Comparison of ENCODE assay signal across 8 mouse cellular contexts in genomic region chr14:52278932-52279746, GRCm38 (mm10). TPM values are rescaled to one million over a fixed set of nuclear protein-coding genes. Genes with fewer than 3 reads are reported as not detected.
DNase-seq lines count a peak whose midpoint lies in the region; ATAC-seq and TF ChIP-seq lines count a peak whose summit lies in the region.

Gene Tox4, plus strand, starts transcription at chr14:52279146.
Gene Rab2b, minus strand, starts transcription at chr14:52279545.

- H3K4me2 ChIP-seq in forebrain, embryonic 16.5 days (ENCODE audit: low read length), result peak within 1 kb of the TSS; percentile 53
- H3K4me2 ChIP-seq in lung, embryonic 14.5 days, result peak within 1 kb of the TSS; percentile 71

- peak; percentile 82 for TF ChIP-seq POLR2A in olfactory bulb, adult 2 months (IDR thresholded peaks at IDR 0.05; ENCODE audit: insufficient read depth, low read depth, low read length)
- TF ChIP-seq POLR2A in thymus, adult 2 months (IDR thresholded peaks at IDR 0.05; ENCODE audit: control insufficient read depth, extremely low read depth, insufficient read depth, low read length, poor library complexity), result peak; percentile 94

- no peaks in the 10 kb centered on the region for H3K9me3 ChIP-seq in G1E (replicated peaks)
- no peaks in the 10 kb centered on the region for H3K9me3 ChIP-seq in forebrain, embryonic 16.5 days (ENCODE audit: control insufficient read depth, low read length)
- no peaks in the 10 kb centered on the region for H3K9me3 ChIP-seq in lung, embryonic 14.5 days (ENCODE audit: low read depth, low read length)

- H3K27me3 ChIP-seq in G1E (ENCODE audit: insufficient read depth, low read length), result no peaks in the 10 kb centered on the region
- H3K27me3 ChIP-seq in forebrain, embryonic 16.5 days (replicated peaks; ENCODE audit: control insufficient read depth, insufficient read depth, low read length), result no peaks in the 10 kb centered on the region
- no peaks in the 10 kb centered on the region for H3K27me3 ChIP-seq in lung, embryonic 14.5 days (ENCODE audit: insufficient read depth, low read length)
- no peaks in the 10 kb centered on the region for H3K27me3 ChIP-seq in thymus, adult 2 months (ENCODE audit: control insufficient read depth, insufficient read depth, low read length)

- H3K9ac ChIP-seq in forebrain, embryonic 16.5 days (replicated peaks; ENCODE audit: low read depth, low read length), result peak within 1 kb of the TSS; percentile 72
- peak within 1 kb of the TSS; percentile 83 for H3K9ac ChIP-seq in lung, embryonic 14.5 days

- peaks cover 41% of the 10 kb centered on the region for H3K36me3 ChIP-seq in G1E (replicated peaks)
- H3K36me3 ChIP-seq in forebrain, embryonic 16.5 days (ENCODE audit: control insufficient read depth, insufficient read depth), result no peaks in the 10 kb centered on the region
- peaks cover 4% of the 10 kb centered on the region; the same call in 1 of the 2 replicates for H3K36me3 ChIP-seq in lung, embryonic 14.5 days (ENCODE audit: insufficient read depth)
- no peaks in the 10 kb centered on the region for H3K36me3 ChIP-seq in thymus, adult 2 months (ENCODE audit: control insufficient read depth, insufficient read depth, low read length)

- ATAC-seq in G1E (ENCODE audit: extremely low read depth, insufficient number of reproducible peaks, low FRiP score, poor library complexity, severe bottlenecking), result peak; percentile 97
- peak; percentile 98 for ATAC-seq in forebrain, embryonic 16.5 days
- ATAC-seq in lung, embryonic 14.5 days (ENCODE audit: insufficient read depth), result peak; percentile 99

- WGBS in forebrain, embryonic 16.5 days, result under 1% methylated on average over 63 of the region's 66 CpGs
- under 1% methylated on average over 60 of the region's 66 CpGs for WGBS in lung, embryonic 14.5 days
- WGBS in olfactory bulb, adult 2 months, result under 1% methylated on average over 65 of the region's 66 CpGs
- WGBS in thymus, adult 2 months, result under 1% methylated on average over 66 of the region's 66 CpGs

- peak; percentile 95 for DNase-seq in G1E (ENCODE audit: low spot score)
- peak; percentile 97 to 99 for DNase-seq in cerebellum, adult 18-20 months
- DNase-seq in heart, postnatal 36 days, result peak; percentile 98 to 99
- peak; percentile 99 to 100 for DNase-seq in layer of hippocampus, adult 2 months (ENCODE audit: low spot score in 2 of 2)
- DNase-seq in lung, embryonic 14.5 days, result peak; percentile 99
- peak; percentile 99 for DNase-seq in thymus, adult 2 months

- peak within 1 kb of the TSS; percentile 86 for H3K4me3 ChIP-seq in G1E (ENCODE audit: low read depth, low read length)
- H3K4me3 ChIP-seq in forebrain, embryonic 16.5 days (replicated peaks; ENCODE audit: low read length), result peak within 1 kb of the TSS; percentile 92
- H3K4me3 ChIP-seq in layer of hippocampus, adult 2 months, result peak within 1 kb of the TSS; percentile 93
- H3K4me3 ChIP-seq in lung, embryonic 14.5 days (ENCODE audit: low read depth, low read length), result peak within 1 kb of the TSS; percentile 85
- H3K4me3 ChIP-seq in olfactory bulb, adult 2 months (ENCODE audit: insufficient read depth, low read depth, low read length), result peak within 1 kb of the TSS; percentile 82
- peak within 1 kb of the TSS; percentile 64 for H3K4me3 ChIP-seq in thymus, adult 2 months (ENCODE audit: control insufficient read depth, insufficient read depth, low read length)

- TF ChIP-seq CTCF in G1E (IDR thresholded peaks at IDR 0.05; ENCODE audit: low read depth, low read length), result peak; percentile 80; the same call in 1 of the 2 replicates
- peak; percentile 91 for TF ChIP-seq CTCF in layer of hippocampus, adult 2 months (conservative IDR thresholded peaks at IDR 0.05)
- peak; percentile 100 for TF ChIP-seq CTCF in lung, embryonic 14.5 days (IDR thresholded peaks at IDR 0.05; ENCODE audit: low read depth)
- peak; percentile 99 for TF ChIP-seq CTCF in olfactory bulb, adult 2 months (IDR thresholded peaks at IDR 0.05; ENCODE audit: insufficient read depth, low read depth, low read length)
- TF ChIP-seq CTCF in thymus, adult 2 months (IDR thresholded peaks at IDR 0.05; ENCODE audit: borderline replicate concordance, control insufficient read depth, extremely low read depth, insufficient read depth, low read length, poor library complexity), result peak; percentile 98

- H3K4me1 ChIP-seq in G1E (ENCODE audit: insufficient read depth, low read depth, low read length), result peaks cover 29% of the 10 kb centered on the region
- peaks cover 8% of the 10 kb centered on the region for H3K4me1 ChIP-seq in forebrain, embryonic 16.5 days (replicated peaks; ENCODE audit: control insufficient read depth, insufficient read depth, low read length)
- H3K4me1 ChIP-seq in lung, embryonic 14.5 days (ENCODE audit: insufficient read depth), result no peaks in the 10 kb centered on the region
- peaks cover 2% of the 10 kb centered on the region; the same call in 1 of the 2 replicates for H3K4me1 ChIP-seq in olfactory bulb, adult 2 months (ENCODE audit: control insufficient read depth, insufficient read depth, low read length)
- no peaks in the 10 kb centered on the region for H3K4me1 ChIP-seq in thymus, adult 2 months (replicated peaks; ENCODE audit: control insufficient read depth, insufficient read depth, low read length)

- intact Hi-C loops in heart, postnatal 36 days (cut with DNase I), result loop anchor here (1.0 to 2.0 kb wide), 2 partner anchors 21 to 26 kb away; partner anchors contain the start of gene Mettl3

- peak within 1 kb of the TSS; percentile 83 for H3K27ac ChIP-seq in forebrain, embryonic 16.5 days (ENCODE audit: low read length)
- H3K27ac ChIP-seq in layer of hippocampus, adult 2 months, result peak within 1 kb of the TSS; percentile 90
- peak within 1 kb of the TSS; percentile 78 for H3K27ac ChIP-seq in lung, embryonic 14.5 days (ENCODE audit: low read depth)
- peak within 1 kb of the TSS; percentile 64; the same call in 1 of the 2 replicates for H3K27ac ChIP-seq in olfactory bulb, adult 2 months (ENCODE audit: insufficient read depth, low read depth, low read length)
- peak within 1 kb of the TSS; percentile 75 for H3K27ac ChIP-seq in thymus, adult 2 months (ENCODE audit: control insufficient read depth, insufficient read depth, low read length)

RNA-seq across cellular contexts. Expression of gene Tox4, which starts in this region (rescaled TPM):
- 42.4 and 49.2 TPM in 2 replicates for total RNA-seq in G1E (2014; fragmentation: Nextera tagmentation)
- total RNA-seq in G1E (2017), result 42.9 and 43.0 TPM in 2 replicates
- 33.1 and 37.2 TPM in 2 replicates for polyA plus RNA-seq in G1E (2012)
- polyA plus RNA-seq in forebrain, embryonic 16.5 days (2015; fragmentation: Nextera tagmentation; extraction: Ambion mirVana), result 52.1 and 60.2 TPM in 2 replicates
- 10 to 100 TPM; 35.7 to 38.8 TPM for total RNA-seq in heart, postnatal 36 days (2021)
- 10 to 100 TPM; 63.9 to 66.0 TPM for total RNA-seq in layer of hippocampus, adult 2 months (2021)
- 41.1 and 47.1 TPM in 2 replicates for polyA plus RNA-seq in lung, embryonic 14.5 days (2014; fragmentation: Nextera tagmentation; extraction: Ambion mirVana)
- polyA plus RNA-seq in olfactory bulb, adult 2 months (2012; ENCODE audit: insufficient read depth, insufficient read length, low replicate concordance, missing spikeins), result not detected in 2 replicates
- 73.5 and 96.7 TPM in 2 replicates for polyA plus RNA-seq in thymus, adult 2 months (2012; rRNA removed)

RNA-seq across cellular contexts. Expression of gene Rab2b, which starts in this region (rescaled TPM):
- 31.2 and 33.2 TPM in 2 replicates for total RNA-seq in G1E (2014; fragmentation: Nextera tagmentation)
- 13.8 and 14.9 TPM in 2 replicates for total RNA-seq in G1E (2017)
- 0.62 and 0.91 TPM in 2 replicates for polyA plus RNA-seq in G1E (2012)
- polyA plus RNA-seq in forebrain, embryonic 16.5 days (2015; fragmentation: Nextera tagmentation; extraction: Ambion mirVana), result 54.9 and 56.8 TPM in 2 replicates
- total RNA-seq in heart, postnatal 36 days (2021), result 1 to 10 TPM; 4.1 to 7.2 TPM
- 10 to 100 TPM; 35.4 to 36.2 TPM for total RNA-seq in layer of hippocampus, adult 2 months (2021)
- polyA plus RNA-seq in lung, embryonic 14.5 days (2014; fragmentation: Nextera tagmentation; extraction: Ambion mirVana), result 18.6 and 19.8 TPM in 2 replicates
- 394 TPM in 1 of 2 replicates, not detected in the other for polyA plus RNA-seq in olfactory bulb, adult 2 months (2012; ENCODE audit: insufficient read depth, insufficient read length, low replicate concordance, missing spikeins)
- polyA plus RNA-seq in thymus, adult 2 months (2012; rRNA removed), result 12.8 and 15.3 TPM in 2 replicates

Comparison
In these comparisons a context has a peak if more than half of its experiments do, and no peak if none do; other contexts are left out.
1. Peak in every context shown above with its lines: DNase-seq, ATAC-seq, H3K4me3 ChIP-seq and H3K27ac ChIP-seq.